Mouse (Mus musculus): ENCODE data around the gene Olfr1131. TPM values are rescaled to one million over a fixed set of nuclear protein-coding genes. Genes with fewer than 3 reads are reported as not detected.
"Not testable (repeated sequence)": the region's sequence is repeated elsewhere in the genome, so short reads cannot be mapped to it uniquely, and the experiment has no call there.

Olfr1131 gene
- not detected in 2 replicates for polyA plus RNA-seq (2014; fragmentation: Nextera tagmentation; extraction: Ambion mirVana)

DNA sequence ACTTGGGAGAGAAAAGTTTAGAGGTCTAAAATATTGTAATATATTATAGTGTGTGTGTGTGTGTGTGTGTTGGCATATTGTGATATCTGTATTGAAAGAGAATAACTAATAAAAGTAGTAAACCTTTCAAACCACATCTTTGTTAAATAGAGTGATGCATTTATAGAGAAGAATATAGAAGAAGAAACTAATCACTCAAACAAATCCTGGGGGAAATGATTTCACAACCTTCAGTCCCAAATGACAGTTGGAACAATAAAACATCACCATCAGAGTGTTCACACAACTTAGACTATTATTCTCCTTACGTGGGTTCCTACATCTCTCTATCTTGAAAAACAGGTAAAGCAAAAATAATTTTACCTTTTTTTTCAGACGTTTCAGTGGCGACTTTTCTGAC is at the start of gene Olfr1131:
Olfr1131 (plus strand) TSS at position 301 of the 400 bp plus-strand sequence.
- no peak within 1 kb of the TSS for H3K4me2 ChIP-seq (ENCODE audit: low read depth, low read length, severe bottlenecking)
- ATAC-seq (replicated peaks; ENCODE audit: low FRiP score) (no peak), DNase-seq (ENCODE audit: low spot score) (no peak)
- no peaks in the 10 kb centered on the region for H3K27me3 ChIP-seq (ENCODE audit: control insufficient read depth, insufficient read depth, low read length)
- H3K36me3 ChIP-seq (ENCODE audit: control insufficient read depth, insufficient read depth, low read length), result no peaks in the 10 kb centered on the region
- H3K4me3 ChIP-seq (ENCODE audit: low read depth, low read length), result no peak within 1 kb of the TSS
- H3K4me1 ChIP-seq (replicated peaks; ENCODE audit: control insufficient read depth, insufficient read depth, low read length), result no peaks in the 10 kb centered on the region
- 77% methylated on average over 3 of the region's 3 CpGs for WGBS
- H3K9ac ChIP-seq (ENCODE audit: low read length), result no peak within 1 kb of the TSS
- H3K27ac ChIP-seq (ENCODE audit: low read depth, low read length), result no peak within 1 kb of the TSS
- H3K9me3 ChIP-seq (ENCODE audit: control insufficient read depth, low read length), result no peaks in the 10 kb centered on the region

DNA sequence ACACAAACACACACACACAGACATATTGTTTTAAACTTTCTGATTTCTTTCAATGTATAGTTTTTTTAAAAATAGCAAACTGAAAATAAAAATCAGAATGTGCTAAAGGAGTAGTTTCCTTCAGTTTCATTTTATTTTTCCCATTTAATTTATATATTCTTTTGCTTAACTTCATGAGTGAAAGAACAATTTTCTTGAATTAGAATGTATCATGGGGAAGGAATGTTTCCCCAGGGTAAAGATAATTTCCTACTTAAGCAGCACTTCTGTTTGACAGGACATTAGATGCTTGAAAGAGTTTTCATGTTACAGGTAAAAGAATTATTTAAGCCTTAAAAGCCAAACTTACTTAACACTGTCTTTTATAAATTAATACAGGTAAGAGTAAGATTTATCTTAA is 21.0 kb upstream of the Olfr1131 start, which contains the start of gene Olfr1130:
Olfr1130 (plus strand) TSS at position 301 of the 400 bp plus-strand sequence.
- H3K4me2 ChIP-seq (ENCODE audit: low read depth, low read length, severe bottlenecking); H3K9ac ChIP-seq (ENCODE audit: low read length); H3K27me3 ChIP-seq (ENCODE audit: control insufficient read depth, insufficient read depth, low read length); H3K27ac ChIP-seq (ENCODE audit: low read depth, low read length); DNase-seq (ENCODE audit: low spot score); ATAC-seq (replicated peaks; ENCODE audit: low FRiP score); H3K4me1 ChIP-seq (replicated peaks; ENCODE audit: control insufficient read depth, insufficient read depth, low read length); H3K9me3 ChIP-seq (ENCODE audit: control insufficient read depth, low read length); H3K4me3 ChIP-seq (ENCODE audit: low read depth, low read length); H3K36me3 ChIP-seq (ENCODE audit: control insufficient read depth, insufficient read depth, low read length): not testable (repeated sequence)

DNA sequence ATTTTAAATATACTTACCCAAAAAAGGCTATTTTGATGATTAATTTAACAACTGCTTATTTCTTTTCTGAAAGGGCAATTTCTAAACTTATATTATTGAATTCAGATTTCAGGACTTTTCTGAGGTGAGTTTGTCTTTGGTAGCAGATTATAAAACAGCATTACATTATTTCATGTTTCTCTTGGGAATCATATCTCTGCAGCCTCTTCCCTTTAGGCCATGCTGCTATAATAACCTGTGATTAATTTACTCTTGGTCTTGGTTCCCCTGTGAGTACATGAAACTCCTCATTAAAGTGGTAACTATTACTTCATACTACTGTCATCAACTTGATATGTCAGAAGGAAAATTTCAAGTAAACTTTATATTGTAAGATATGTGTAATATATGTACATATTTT is 10.5 kb downstream of the Olfr1131 start, which contains the start of gene Olfr1132:
Olfr1132 (minus strand) TSS at position 101 of the 400 bp plus-strand sequence.
- H3K9me3 ChIP-seq (ENCODE audit: control insufficient read depth, low read length), result no peaks in the 10 kb centered on the region
- no peak within 1 kb of the TSS for H3K27ac ChIP-seq (ENCODE audit: low read depth, low read length)
- H3K4me2 ChIP-seq (ENCODE audit: low read depth, low read length, severe bottlenecking), result no peak within 1 kb of the TSS
- no peaks in the 10 kb centered on the region for H3K27me3 ChIP-seq (ENCODE audit: control insufficient read depth, insufficient read depth, low read length)
- ATAC-seq (replicated peaks; ENCODE audit: low FRiP score) (no peak), DNase-seq (ENCODE audit: low spot score) (no peak)
- no peak within 1 kb of the TSS for H3K4me3 ChIP-seq (ENCODE audit: low read depth, low read length)
- H3K36me3 ChIP-seq (ENCODE audit: control insufficient read depth, insufficient read depth, low read length), result no peaks in the 10 kb centered on the region
- no peak within 1 kb of the TSS for H3K9ac ChIP-seq (ENCODE audit: low read length)
- no peaks in the 10 kb centered on the region for H3K4me1 ChIP-seq (replicated peaks; ENCODE audit: control insufficient read depth, insufficient read depth, low read length)

DNA sequence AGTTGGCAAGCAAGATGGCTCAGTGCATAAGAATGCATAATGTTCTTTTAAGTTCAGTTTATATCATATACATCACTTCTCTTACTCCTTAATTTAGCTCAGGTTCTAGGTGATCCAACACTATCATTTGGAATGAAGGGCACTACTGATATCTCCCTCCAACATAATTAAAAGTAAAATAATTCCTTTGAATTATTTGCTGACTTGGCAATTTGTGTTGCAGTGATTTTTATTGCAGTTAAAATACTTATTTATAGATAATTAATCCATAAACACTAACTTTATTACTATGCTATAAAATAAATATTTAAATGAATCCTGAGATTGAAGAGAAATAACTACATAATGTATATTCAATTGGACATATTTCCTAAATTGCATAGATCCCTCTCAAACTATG is 15.5 kb downstream of the Olfr1131 start:
- Histone ChIP-seq H3K9me3 (ENCODE audit: control insufficient read depth, low read length) (no peaks in the 10 kb centered on the region), H3K9ac (ENCODE audit: low read length) (no peak overlapping the region), H3K4me3 (ENCODE audit: low read depth, low read length) (no peak overlapping the region), H3K36me3 (ENCODE audit: control insufficient read depth, insufficient read depth, low read length) (no peaks in the 10 kb centered on the region), H3K27me3 (ENCODE audit: control insufficient read depth, insufficient read depth, low read length) (no peaks in the 10 kb centered on the region), H3K27ac (ENCODE audit: low read depth, low read length) (no peak overlapping the region), H3K4me2 (ENCODE audit: low read depth, low read length, severe bottlenecking) (no peak overlapping the region), H3K4me1 (replicated peaks; ENCODE audit: control insufficient read depth, insufficient read depth, low read length) (no peaks in the 10 kb centered on the region)
- DNase-seq (ENCODE audit: low spot score) (no peak), ATAC-seq (replicated peaks; ENCODE audit: low FRiP score) (no peak)

DNA sequence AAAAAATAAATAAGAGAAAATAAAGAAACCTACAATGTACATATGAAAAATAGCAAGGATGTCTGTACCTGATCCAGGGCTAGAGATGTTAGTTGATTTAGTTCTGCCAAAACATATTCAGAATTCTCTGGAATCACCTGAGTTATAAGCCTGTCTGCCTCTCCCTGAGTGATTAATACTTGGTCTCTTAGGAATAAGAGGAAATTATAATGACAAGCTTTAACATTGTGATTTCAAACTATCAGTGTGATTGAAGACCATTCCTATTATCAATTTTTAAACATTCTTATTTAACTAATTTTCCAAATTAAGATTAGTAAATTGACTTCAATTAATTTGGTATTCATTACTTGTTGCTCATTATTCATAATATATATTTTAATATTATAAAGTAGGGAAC is 20.4 kb downstream of the Olfr1131 start, which contains the start of gene Olfr1133:
Olfr1133 (minus strand) TSS at position 101 of the 400 bp plus-strand sequence.
- Histone ChIP-seq H3K4me3 (ENCODE audit: low read depth, low read length) (no peak within 1 kb of the TSS), H3K4me1 (replicated peaks; ENCODE audit: control insufficient read depth, insufficient read depth, low read length) (no peaks in the 10 kb centered on the region), H3K4me2 (ENCODE audit: low read depth, low read length, severe bottlenecking) (no peak within 1 kb of the TSS), H3K9ac (ENCODE audit: low read length) (no peak within 1 kb of the TSS), H3K27ac (ENCODE audit: low read depth, low read length) (no peak within 1 kb of the TSS), H3K9me3 (ENCODE audit: control insufficient read depth, low read length) (no peaks in the 10 kb centered on the region), H3K36me3 (ENCODE audit: control insufficient read depth, insufficient read depth, low read length) (no peaks in the 10 kb centered on the region), H3K27me3 (ENCODE audit: control insufficient read depth, insufficient read depth, low read length) (no peaks in the 10 kb centered on the region)
- DNase-seq (ENCODE audit: low spot score), result no peak
- ATAC-seq (replicated peaks; ENCODE audit: low FRiP score), result no peak

DNA sequence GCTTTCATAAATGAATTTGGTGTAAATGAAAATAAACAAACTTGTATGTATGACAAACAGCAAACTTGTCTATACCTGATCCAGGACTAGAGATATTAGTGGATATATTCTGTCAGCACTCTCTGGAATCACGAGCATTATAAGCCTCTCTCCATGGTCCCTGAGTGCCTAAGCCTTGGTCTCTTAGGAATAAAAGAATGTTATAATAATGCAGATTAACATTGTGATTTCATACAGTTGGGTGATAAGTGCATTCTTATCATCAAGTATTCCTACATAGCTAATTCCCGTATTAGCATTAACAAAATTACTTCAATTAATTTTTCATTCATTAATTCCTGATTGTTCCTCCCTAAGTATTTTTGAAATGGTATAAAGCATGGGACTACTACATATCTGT is 31.5 kb downstream of the Olfr1131 start, which contains the start of gene Olfr1134:
Olfr1134 (minus strand) TSS at position 101 of the 400 bp plus-strand sequence.
- Histone ChIP-seq H3K4me2 (ENCODE audit: low read depth, low read length, severe bottlenecking) (no peak within 1 kb of the TSS), H3K4me1 (replicated peaks; ENCODE audit: control insufficient read depth, insufficient read depth, low read length) (no peaks in the 10 kb centered on the region), H3K4me3 (ENCODE audit: low read depth, low read length) (no peak within 1 kb of the TSS), H3K27me3 (ENCODE audit: control insufficient read depth, insufficient read depth, low read length) (no peaks in the 10 kb centered on the region), H3K9me3 (ENCODE audit: control insufficient read depth, low read length) (no peaks in the 10 kb centered on the region), H3K36me3 (ENCODE audit: control insufficient read depth, insufficient read depth, low read length) (no peaks in the 10 kb centered on the region), H3K9ac (ENCODE audit: low read length) (no peak within 1 kb of the TSS), H3K27ac (ENCODE audit: low read depth, low read length) (no peak within 1 kb of the TSS)
- DNase-seq (ENCODE audit: low spot score), result no peak
- 84% methylated on average over 2 of the region's 2 CpGs for WGBS
- no peak for ATAC-seq (replicated peaks; ENCODE audit: low FRiP score)

DNA sequence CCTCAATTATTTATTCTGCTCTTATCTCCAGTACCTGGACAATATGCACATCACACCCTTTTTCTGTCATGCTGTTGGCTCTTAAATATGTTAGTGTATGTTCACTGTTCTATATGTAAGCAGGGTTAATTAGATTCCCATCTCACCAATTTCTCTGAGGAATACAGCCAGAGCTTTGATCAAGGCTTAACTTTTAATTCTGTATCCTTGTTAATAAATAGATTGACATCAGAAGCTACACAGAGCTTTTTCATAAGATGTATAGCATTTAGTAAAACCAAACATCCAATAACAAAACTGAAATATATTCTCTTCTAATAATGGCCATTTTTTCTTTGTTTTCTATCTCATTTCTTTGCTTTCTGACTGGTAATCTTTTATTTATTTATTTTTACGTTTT is 46.7 kb downstream of the Olfr1131 start, which contains the start of gene Olfr1135:
Olfr1135 (minus strand) TSS at position 101 of the 400 bp plus-strand sequence.
- Histone ChIP-seq H3K4me2 (ENCODE audit: low read depth, low read length, severe bottlenecking) (no peak within 1 kb of the TSS), H3K9ac (ENCODE audit: low read length) (no peak within 1 kb of the TSS), H3K27ac (ENCODE audit: low read depth, low read length) (no peak within 1 kb of the TSS), H3K9me3 (ENCODE audit: control insufficient read depth, low read length) (no peaks in the 10 kb centered on the region), H3K27me3 (ENCODE audit: control insufficient read depth, insufficient read depth, low read length) (no peaks in the 10 kb centered on the region), H3K4me1 (replicated peaks; ENCODE audit: control insufficient read depth, insufficient read depth, low read length) (no peaks in the 10 kb centered on the region), H3K36me3 (ENCODE audit: control insufficient read depth, insufficient read depth, low read length) (no peaks in the 10 kb centered on the region), H3K4me3 (ENCODE audit: low read depth, low read length) (no peak within 1 kb of the TSS)
- 31% methylated on average over 1 of the region's 1 CpGs for WGBS
- no peak for ATAC-seq (replicated peaks; ENCODE audit: low FRiP score)
- no peak for DNase-seq (ENCODE audit: low spot score)

Other genes starting within 250 kb of the Olfr1131 start
- not detected in 2 replicates for gene Olfr1122, start 241.3 kb upstream of the Olfr1131 start, polyA plus RNA-seq (2014; fragmentation: Nextera tagmentation; extraction: Ambion mirVana)
- not detected in 2 replicates for gene Olfr1123, start 210.5 kb upstream of the Olfr1131 start, polyA plus RNA-seq (2014; fragmentation: Nextera tagmentation; extraction: Ambion mirVana)
- gene Olfr1124, start 196.8 kb upstream of the Olfr1131 start, polyA plus RNA-seq (2014; fragmentation: Nextera tagmentation; extraction: Ambion mirVana), result 0.09 and 0.21 TPM in 2 replicates
- gene Olfr1126, start 173.1 kb upstream of the Olfr1131 start, polyA plus RNA-seq (2014; fragmentation: Nextera tagmentation; extraction: Ambion mirVana), result not detected in 2 replicates
- not detected in 2 replicates for gene Pramel7, start 130.0 kb upstream of the Olfr1131 start, polyA plus RNA-seq (2014; fragmentation: Nextera tagmentation; extraction: Ambion mirVana)
- not detected in 2 replicates for gene Pramel6, start 120.5 kb upstream of the Olfr1131 start, polyA plus RNA-seq (2014; fragmentation: Nextera tagmentation; extraction: Ambion mirVana)
- not detected in 2 replicates for gene Olfr153, start 95.3 kb upstream of the Olfr1131 start, polyA plus RNA-seq (2014; fragmentation: Nextera tagmentation; extraction: Ambion mirVana)
- not detected in 2 replicates for gene Olfr1128, start 81.6 kb upstream of the Olfr1131 start, polyA plus RNA-seq (2014; fragmentation: Nextera tagmentation; extraction: Ambion mirVana)
- gene Olfr1129, start 53.2 kb upstream of the Olfr1131 start, polyA plus RNA-seq (2014; fragmentation: Nextera tagmentation; extraction: Ambion mirVana), result not detected in 2 replicates
- gene Olfr1130, start 20.9 kb upstream of the Olfr1131 start, polyA plus RNA-seq (2014; fragmentation: Nextera tagmentation; extraction: Ambion mirVana), result not detected in 2 replicates
- not detected in 2 replicates for gene Olfr1132, start 10.4 kb downstream of the Olfr1131 start, polyA plus RNA-seq (2014; fragmentation: Nextera tagmentation; extraction: Ambion mirVana)
- gene Olfr1133, start 20.3 kb downstream of the Olfr1131 start, polyA plus RNA-seq (2014; fragmentation: Nextera tagmentation; extraction: Ambion mirVana), result not detected in 2 replicates
- gene Olfr1134, start 31.4 kb downstream of the Olfr1131 start, polyA plus RNA-seq (2014; fragmentation: Nextera tagmentation; extraction: Ambion mirVana), result not detected in 2 replicates
- not detected in 2 replicates for gene Olfr1135, start 46.6 kb downstream of the Olfr1131 start, polyA plus RNA-seq (2014; fragmentation: Nextera tagmentation; extraction: Ambion mirVana)
- gene Olfr1136, start 66.8 kb downstream of the Olfr1131 start, polyA plus RNA-seq (2014; fragmentation: Nextera tagmentation; extraction: Ambion mirVana), result not detected in 2 replicates
- gene Olfr1137, start 86.1 kb downstream of the Olfr1131 start, polyA plus RNA-seq (2014; fragmentation: Nextera tagmentation; extraction: Ambion mirVana), result not detected in 2 replicates
- gene Olfr1138, start 112.9 kb downstream of the Olfr1131 start, polyA plus RNA-seq (2014; fragmentation: Nextera tagmentation; extraction: Ambion mirVana), result not detected in 2 replicates
- gene Olfr1140, start 116.6 kb downstream of the Olfr1131 start, polyA plus RNA-seq (2014; fragmentation: Nextera tagmentation; extraction: Ambion mirVana), result not detected in 2 replicates
- gene Olfr1141, start 126.9 kb downstream of the Olfr1131 start, polyA plus RNA-seq (2014; fragmentation: Nextera tagmentation; extraction: Ambion mirVana), result not detected in 2 replicates
- not detected in 2 replicates for gene Olfr152, start 152.4 kb downstream of the Olfr1131 start, polyA plus RNA-seq (2014; fragmentation: Nextera tagmentation; extraction: Ambion mirVana)
- gene Olfr1143, start 173.5 kb downstream of the Olfr1131 start, polyA plus RNA-seq (2014; fragmentation: Nextera tagmentation; extraction: Ambion mirVana), result not detected in 2 replicates
- not detected in 2 replicates for gene Olfr1145, start 182.7 kb downstream of the Olfr1131 start, polyA plus RNA-seq (2014; fragmentation: Nextera tagmentation; extraction: Ambion mirVana)
- not detected in 2 replicates for gene Olfr1148, start 203.4 kb downstream of the Olfr1131 start, polyA plus RNA-seq (2014; fragmentation: Nextera tagmentation; extraction: Ambion mirVana)
- gene Olfr1150-ps1, start 216.9 kb downstream of the Olfr1131 start, polyA plus RNA-seq (2014; fragmentation: Nextera tagmentation; extraction: Ambion mirVana), result not detected in 2 replicates
- not detected in 2 replicates for gene Olfr1151, start 228.8 kb downstream of the Olfr1131 start, polyA plus RNA-seq (2014; fragmentation: Nextera tagmentation; extraction: Ambion mirVana)
- gene Olfr1152, start 239.4 kb downstream of the Olfr1131 start, polyA plus RNA-seq (2014; fragmentation: Nextera tagmentation; extraction: Ambion mirVana), result 0.03 TPM in 1 of 2 replicates, not detected in the other

Measured in forebrain, embryonic 11.5 days (tissue).